Mouse (Mus musculus) gastrocnemius, postnatal 36 days (tissue): ENCODE results near the gene Vmn1r207-ps. TPM values are rescaled to one million over a fixed set of nuclear protein-coding genes. Genes with fewer than 3 reads are reported as not detected.
"Not testable (repeated sequence)": the region's sequence is repeated elsewhere in the genome, so short reads cannot be mapped to it uniquely, and the experiment has no call there.

Experiments
- DNase-seq, 2 experiments: peaks; one replicate each; pipeline ENCODE4 v3.0.0; 2022
- intact Hi-C: fragments of 180-260 bp; cut with DNase I; formaldehyde crosslinking; loops from one replicate; pipeline ENCODE4 v1.15.1; 2025
- long read RNA-seq, 2 experiments: library from polyadenylated mRNA; stranded (forward); transcript quantifications; one replicate each; pipeline ENCODE4 v2.0.0; 2021
- total RNA-seq, 2 experiments: library from RNA; stranded (reverse); gene quantifications; 2 replicates each; pipeline ENCODE4 v1.2.3; 2021

Gene Vmn1r207-ps
- not detected for total RNA-seq
- long read RNA-seq, experiment 1, result 0 reads
- long read RNA-seq, experiment 2, result 0 reads

DNA sequence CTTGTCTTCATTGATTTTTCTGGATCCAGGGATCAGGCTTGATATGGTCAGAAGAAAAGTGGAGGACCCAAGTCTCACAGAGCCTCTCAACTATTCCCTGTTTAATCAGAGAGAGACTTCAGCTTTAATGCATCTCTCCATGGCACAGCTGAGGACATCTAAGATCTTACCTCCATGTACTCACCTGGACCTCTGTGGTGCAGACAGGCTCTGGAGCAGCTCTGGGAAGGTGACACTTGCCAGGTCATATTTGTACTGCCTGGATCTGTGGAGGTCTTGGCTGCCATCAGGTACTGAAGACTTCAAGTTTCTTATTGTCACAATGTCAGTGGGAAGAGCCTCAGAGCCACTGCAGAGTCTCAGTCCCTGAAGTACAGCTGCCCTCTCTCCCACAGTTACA is at the start of gene Vmn1r207-ps:
Gene Vmn1r207-ps (minus strand): TSS at position 101 of the 400 bp plus-strand sequence.
- intact Hi-C loops, DNase-seq: not testable (repeated sequence)

DNA sequence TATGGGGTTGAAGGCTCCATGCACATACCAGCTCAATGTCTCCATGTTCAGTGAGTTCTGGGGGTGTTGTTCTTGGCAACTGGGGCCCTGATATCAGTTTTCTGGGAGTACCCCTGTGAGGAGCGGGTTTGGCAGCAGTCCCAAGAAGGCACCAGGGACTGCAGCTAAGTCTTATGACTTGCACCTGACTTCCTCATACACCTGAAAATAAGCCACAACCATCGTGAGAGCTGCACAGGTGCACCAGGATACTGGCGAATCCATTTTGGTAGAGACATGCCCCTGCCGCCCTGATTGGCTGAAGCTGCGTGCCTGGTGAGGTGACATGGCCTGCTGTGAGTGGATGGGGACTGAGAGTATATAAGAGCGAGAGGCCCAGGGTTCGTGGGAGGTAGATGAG is 47.9 kb upstream of the Vmn1r207-ps start, which contains the start of gene Vmn1r208:
Gene Vmn1r208 (minus strand): TSS at position 101 of the 400 bp plus-strand sequence.
- DNase-seq, intact Hi-C loops: not testable (repeated sequence)

DNA sequence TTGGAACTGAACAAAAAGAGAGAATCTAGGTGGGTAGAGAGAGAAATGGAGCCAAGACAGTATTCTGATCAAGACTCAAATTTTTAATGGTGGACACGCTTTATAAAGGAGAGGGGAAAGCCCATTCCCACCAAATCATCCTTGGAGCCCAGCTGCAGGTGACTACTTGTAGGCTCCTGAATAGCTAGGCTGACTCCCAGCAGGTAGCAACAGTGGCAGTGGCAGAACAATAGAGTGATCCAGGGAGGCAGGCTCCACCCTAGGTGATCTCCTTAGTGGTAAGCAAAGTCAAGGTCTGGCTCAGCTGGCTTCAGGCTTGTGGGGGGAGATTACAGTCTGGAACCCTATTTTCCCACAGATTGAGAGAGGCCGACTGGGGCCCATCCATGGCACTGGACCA is 42.2 kb upstream of the Vmn1r207-ps start:
- intact Hi-C loops, DNase-seq: not testable (repeated sequence)

DNA sequence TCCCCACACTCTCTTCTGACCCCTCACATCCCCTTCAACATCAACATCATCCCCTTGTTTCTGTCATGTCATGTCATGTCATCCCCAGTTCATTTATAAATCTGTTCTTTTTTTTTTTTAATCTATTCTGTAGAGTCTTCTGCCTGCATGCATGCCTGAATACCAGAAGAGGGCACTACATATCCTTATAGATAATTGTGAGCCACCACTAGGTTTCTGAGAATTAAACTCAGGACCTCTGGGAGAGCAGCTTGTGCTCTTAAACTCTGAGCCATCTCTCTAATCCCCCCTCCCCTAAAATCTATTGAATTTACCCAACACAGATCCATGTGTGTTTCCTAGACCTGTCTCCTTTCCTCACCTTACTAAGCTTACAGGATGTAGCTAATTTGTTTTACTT is 18.1 kb upstream of the Vmn1r207-ps start:
- intact Hi-C loops, result no loop called here
- DNase-seq, result no peak

DNA sequence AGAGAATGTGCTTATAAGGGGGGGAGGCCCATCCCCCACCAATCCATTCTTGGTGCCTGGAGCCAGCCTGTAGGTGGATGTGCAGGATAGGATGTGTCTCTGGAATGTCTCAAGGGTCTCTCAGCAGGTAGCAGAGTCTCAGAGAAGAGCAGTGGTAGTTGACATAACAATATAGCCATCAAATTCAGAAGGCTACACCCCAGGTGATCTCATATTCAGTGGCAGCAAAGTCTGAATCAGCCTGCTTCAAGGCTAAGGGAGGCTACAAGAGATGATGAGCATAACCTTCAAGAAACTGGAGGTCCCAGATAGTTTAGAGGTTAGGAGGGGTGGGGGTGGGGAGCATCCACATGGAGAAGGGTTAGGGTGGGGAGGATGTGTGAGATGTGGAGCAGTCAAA is 22.5 kb downstream of the Vmn1r207-ps start:
- intact Hi-C loops, DNase-seq: not testable (repeated sequence)

DNA sequence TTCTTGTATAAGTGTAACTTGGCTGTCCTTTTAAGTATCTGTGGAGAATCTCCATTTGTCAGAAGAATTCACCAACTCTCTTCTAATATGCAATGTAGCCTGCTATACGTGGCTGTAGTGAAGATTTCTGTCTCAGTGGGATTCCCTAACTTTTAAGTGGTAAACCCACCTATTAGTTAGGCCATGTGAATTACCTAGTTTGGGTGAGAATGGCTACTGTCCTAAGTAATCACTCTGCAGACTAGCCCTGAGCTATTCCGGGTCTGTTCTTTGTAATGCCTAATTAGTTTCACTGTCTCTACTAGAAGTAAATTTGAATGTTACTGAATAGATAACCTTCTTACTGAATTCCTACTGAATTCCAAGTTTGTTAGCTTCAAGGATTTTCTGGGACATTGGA is 26.5 kb downstream of the Vmn1r207-ps start:
- intact Hi-C loops, DNase-seq: not testable (repeated sequence)

Other genes with a start within 250 kb of the Vmn1r207-ps start
- not detected for gene Vmn1r202, start 224.2 kb downstream of the Vmn1r207-ps start, total RNA-seq
- gene Vmn1r203, start 211.5 kb downstream of the Vmn1r207-ps start, total RNA-seq, result not detected
- gene Vmn1r204, start 176.4 kb downstream of the Vmn1r207-ps start, total RNA-seq, result not detected
- not detected for gene Vmn1r205, start 136.6 kb downstream of the Vmn1r207-ps start, total RNA-seq
- not detected for gene Vmn1r206, start 105.4 kb downstream of the Vmn1r207-ps start, total RNA-seq
- gene Vmn1r208, start 47.8 kb upstream of the Vmn1r207-ps start, total RNA-seq, result not detected
- gene Vmn1r209, start 80.1 kb upstream of the Vmn1r207-ps start, total RNA-seq, result not detected
- not detected for gene Vmn1r210, start 101.7 kb upstream of the Vmn1r207-ps start, total RNA-seq
- gene Vmn1r211, start 127.9 kb upstream of the Vmn1r207-ps start, total RNA-seq, result not detected
- not detected for gene Vmn1r212, start 154.6 kb upstream of the Vmn1r207-ps start, total RNA-seq